Mouse (Mus musculus): ENCODE data around the gene Hand1. TPM values are rescaled to one million over a fixed set of nuclear protein-coding genes. Genes with fewer than 3 reads are reported as not detected.

The Hand1 gene
- polyA plus RNA-seq (2012; fragmentation: generic; extraction: Trizol) = not detected
- long read RNA-seq, experiment 1 = 0 reads
- long read RNA-seq, experiment 2 = 0 reads

- H3K79me2 ChIP-seq (ENCODE audit: control insufficient read depth, insufficient read depth) = no peaks in the 10 kb centered on the region
- peaks cover 86% of the 10 kb centered on the region for H3K27me3 ChIP-seq (ENCODE audit: control insufficient read depth, insufficient read depth, insufficient read length)
- no peak within 1 kb of the TSS for H3ac ChIP-seq (ENCODE audit: control insufficient read depth, insufficient read length, low read depth)
- H3K36me3 ChIP-seq (ENCODE audit: control insufficient read depth, insufficient read depth) = no peaks in the 10 kb centered on the region
- no peak for TF ChIP-seq CTCF (IDR thresholded peaks at IDR 0.05; ENCODE audit: control insufficient read depth, insufficient read depth, insufficient read length)
- no peak within 1 kb of the TSS for H3K4me3 ChIP-seq (ENCODE audit: insufficient read depth, poor library complexity, severe bottlenecking)
- no peaks in the 10 kb centered on the region for H3K79me3 ChIP-seq (ENCODE audit: low read depth)
These were observed at the start of gene Hand1 for GRCm38 (mm10) chr11:57832552-57833201. Hand1 (minus strand) TSS chr11:57832818.

- H3K36me3 ChIP-seq (ENCODE audit: control insufficient read depth, insufficient read depth) = no peaks in the 10 kb centered on the region
- H3ac ChIP-seq (ENCODE audit: control insufficient read depth, insufficient read length, low read depth) = no peak overlapping the region
- H3K79me2 ChIP-seq (ENCODE audit: control insufficient read depth, insufficient read depth) = no peaks in the 10 kb centered on the region
- H3K4me3 ChIP-seq (ENCODE audit: insufficient read depth, poor library complexity, severe bottlenecking) = no peak overlapping the region
- no peaks in the 10 kb centered on the region for H3K79me3 ChIP-seq (ENCODE audit: low read depth)
- H3K27me3 ChIP-seq (ENCODE audit: control insufficient read depth, insufficient read depth, insufficient read length) = no peaks in the 10 kb centered on the region
- no peak for TF ChIP-seq CTCF (IDR thresholded peaks at IDR 0.05; ENCODE audit: control insufficient read depth, insufficient read depth, insufficient read length)
- no peak for TF ChIP-seq MAX (IDR thresholded peaks at IDR 0.05)
- no peak for TF ChIP-seq USF1 (IDR thresholded peaks at IDR 0.05; ENCODE audit: low read depth)
- TF ChIP-seq FOSL1 (IDR thresholded peaks at IDR 0.05; ENCODE audit: insufficient read depth, low read length, poor library complexity, severe bottlenecking) = no peak
- no peak for TF ChIP-seq CEBPB (IDR thresholded peaks at IDR 0.05; ENCODE audit: low read depth)
- no peak for TF ChIP-seq MYOD1 (IDR thresholded peaks at IDR 0.05; ENCODE audit: control insufficient read depth, insufficient read length, low read depth)
These were observed 43.5 kb upstream of the Hand1 start for GRCm38 (mm10) chr11:57876157-57876556.

GRCm38 (mm10) chr11:57873014-57873413, 40.4 kb upstream of the Hand1 start:
- H3K79me3 ChIP-seq (ENCODE audit: low read depth) = no peaks in the 10 kb centered on the region
- no peaks in the 10 kb centered on the region for H3K79me2 ChIP-seq (ENCODE audit: control insufficient read depth, insufficient read depth)
- no peaks in the 10 kb centered on the region for H3K36me3 ChIP-seq (ENCODE audit: control insufficient read depth, insufficient read depth)
- no peak overlapping the region for H3ac ChIP-seq (ENCODE audit: control insufficient read depth, insufficient read length, low read depth)
- no peaks in the 10 kb centered on the region for H3K27me3 ChIP-seq (ENCODE audit: control insufficient read depth, insufficient read depth, insufficient read length)
- TF ChIP-seq CEBPB (IDR thresholded peaks at IDR 0.05; ENCODE audit: low read depth) (no peak), MYOD1 (IDR thresholded peaks at IDR 0.05; ENCODE audit: control insufficient read depth, insufficient read length, low read depth) (no peak), MAX (IDR thresholded peaks at IDR 0.05) (no peak), FOSL1 (IDR thresholded peaks at IDR 0.05; ENCODE audit: insufficient read depth, low read length, poor library complexity, severe bottlenecking) (no peak), USF1 (IDR thresholded peaks at IDR 0.05; ENCODE audit: low read depth) (no peak), MYOG (IDR thresholded peaks at IDR 0.05; ENCODE audit: control insufficient read depth, extremely low read depth, insufficient read length) (no peak), CTCF (IDR thresholded peaks at IDR 0.05; ENCODE audit: control insufficient read depth, insufficient read depth, insufficient read length) (no peak)
- no peak overlapping the region for H3K4me3 ChIP-seq (ENCODE audit: insufficient read depth, poor library complexity, severe bottlenecking)

DNA sequence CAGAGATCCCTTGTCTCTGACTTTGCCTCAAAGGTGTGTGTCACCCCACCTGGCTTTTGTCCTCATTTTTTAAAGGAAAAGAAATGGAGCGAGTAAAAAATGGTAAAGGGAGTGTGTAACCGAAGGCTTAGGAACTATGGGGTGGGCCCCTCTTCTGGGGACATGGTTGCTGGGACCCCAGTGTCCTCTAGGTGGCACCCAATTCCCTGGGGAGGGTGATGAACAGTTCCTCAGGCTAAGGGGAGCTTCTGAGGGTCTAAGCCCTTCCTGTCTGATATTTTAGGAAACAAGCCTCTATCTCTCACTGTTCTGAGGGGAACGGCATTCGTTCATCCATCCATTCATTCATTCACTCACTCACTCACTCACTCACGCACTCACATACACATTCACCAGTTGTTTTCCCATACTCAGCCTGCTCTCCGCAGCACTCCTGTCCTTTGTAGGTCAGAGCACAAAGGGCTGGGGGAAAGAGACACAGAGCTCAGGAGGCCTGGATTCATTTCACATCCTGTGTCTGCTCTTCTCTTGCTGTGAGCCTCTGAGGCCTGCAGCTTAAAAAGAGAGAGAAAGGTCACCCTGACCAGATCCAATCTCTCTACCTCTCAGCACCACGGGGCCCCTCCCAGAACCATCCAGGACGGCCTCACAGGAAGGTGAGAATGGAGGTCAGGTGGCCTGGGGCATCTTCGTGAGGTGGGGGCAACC, 36.3 kb upstream of the Hand1 start:
- Histone ChIP-seq H3K36me3 (ENCODE audit: control insufficient read depth, insufficient read depth) (no peaks in the 10 kb centered on the region), H3K4me3 (ENCODE audit: insufficient read depth, poor library complexity, severe bottlenecking) (no peak overlapping the region), H3K79me2 (ENCODE audit: control insufficient read depth, insufficient read depth) (no peaks in the 10 kb centered on the region), H3K27me3 (ENCODE audit: control insufficient read depth, insufficient read depth, insufficient read length) (no peaks in the 10 kb centered on the region), H3K79me3 (ENCODE audit: low read depth) (no peaks in the 10 kb centered on the region), H3ac (ENCODE audit: control insufficient read depth, insufficient read length, low read depth) (no peak overlapping the region)
- TF ChIP-seq MYOG (IDR thresholded peaks at IDR 0.05; ENCODE audit: control insufficient read depth, extremely low read depth, insufficient read length) (no peak), MAX (IDR thresholded peaks at IDR 0.05) (no peak), CTCF (IDR thresholded peaks at IDR 0.05; ENCODE audit: control insufficient read depth, insufficient read depth, insufficient read length) (peak; percentile 25)

DNA sequence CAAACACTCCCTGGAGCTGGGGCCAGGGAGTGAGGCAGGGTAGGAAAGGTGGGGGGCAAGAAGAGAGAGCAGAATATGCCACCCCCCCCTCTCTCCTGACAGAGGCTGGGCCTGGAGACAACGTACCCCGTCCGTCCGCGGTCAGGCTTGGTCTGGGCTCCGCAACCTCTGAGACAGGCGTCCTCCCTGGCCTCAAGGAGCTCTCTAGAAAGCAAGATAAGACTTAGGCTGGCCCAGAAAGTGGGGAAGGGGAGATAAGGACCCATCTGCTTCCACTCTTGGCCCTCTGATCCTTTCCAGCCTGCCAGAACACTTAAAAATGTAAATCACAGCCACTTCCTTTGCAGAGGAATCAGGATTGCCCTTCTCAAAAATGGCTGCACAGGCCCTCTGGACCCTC, 33.8 kb upstream of the Hand1 start:
- Histone ChIP-seq H3K79me2 (ENCODE audit: control insufficient read depth, insufficient read depth) (no peaks in the 10 kb centered on the region), H3K79me3 (ENCODE audit: low read depth) (no peaks in the 10 kb centered on the region), H3K36me3 (ENCODE audit: control insufficient read depth, insufficient read depth) (no peaks in the 10 kb centered on the region), H3K27me3 (ENCODE audit: control insufficient read depth, insufficient read depth, insufficient read length) (no peaks in the 10 kb centered on the region), H3ac (ENCODE audit: control insufficient read depth, insufficient read length, low read depth) (no peak overlapping the region), H3K4me3 (ENCODE audit: insufficient read depth, poor library complexity, severe bottlenecking) (no peak overlapping the region)
- TF ChIP-seq MYOD1 (IDR thresholded peaks at IDR 0.05; ENCODE audit: control insufficient read depth, insufficient read length, low read depth) = no peak
- no peak for TF ChIP-seq FOSL1 (IDR thresholded peaks at IDR 0.05; ENCODE audit: insufficient read depth, low read length, poor library complexity, severe bottlenecking)
- TF ChIP-seq CEBPB (IDR thresholded peaks at IDR 0.05; ENCODE audit: low read depth) = no peak
- TF ChIP-seq USF1 (IDR thresholded peaks at IDR 0.05; ENCODE audit: low read depth) = no peak
- no peak for TF ChIP-seq MAX (IDR thresholded peaks at IDR 0.05)

- H3K36me3 ChIP-seq (ENCODE audit: control insufficient read depth, insufficient read depth) = no peaks in the 10 kb centered on the region
- no peaks in the 10 kb centered on the region for H3K79me3 ChIP-seq (ENCODE audit: low read depth)
- no peaks in the 10 kb centered on the region for H3K27me3 ChIP-seq (ENCODE audit: control insufficient read depth, insufficient read depth, insufficient read length)
- H3K79me2 ChIP-seq (ENCODE audit: control insufficient read depth, insufficient read depth) = no peaks in the 10 kb centered on the region
- TF ChIP-seq MYOG (IDR thresholded peaks at IDR 0.05; ENCODE audit: control insufficient read depth, extremely low read depth, insufficient read length) (no peak), FOSL1 (IDR thresholded peaks at IDR 0.05; ENCODE audit: insufficient read depth, low read length, poor library complexity, severe bottlenecking) (no peak), CTCF (IDR thresholded peaks at IDR 0.05; ENCODE audit: control insufficient read depth, insufficient read depth, insufficient read length) (no peak), MAX (IDR thresholded peaks at IDR 0.05) (no peak), MYOD1 (IDR thresholded peaks at IDR 0.05; ENCODE audit: control insufficient read depth, insufficient read length, low read depth) (no peak), USF1 (IDR thresholded peaks at IDR 0.05; ENCODE audit: low read depth) (no peak), CEBPB (IDR thresholded peaks at IDR 0.05; ENCODE audit: low read depth) (no peak)
- H3K4me3 ChIP-seq (ENCODE audit: insufficient read depth, poor library complexity, severe bottlenecking) = no peak overlapping the region
- H3ac ChIP-seq (ENCODE audit: control insufficient read depth, insufficient read length, low read depth) = no peak overlapping the region
These were observed 32.0 kb upstream of the Hand1 start for GRCm38 (mm10) chr11:57864577-57864976.

Data from C2C12 (cell line).